Mouse (Mus musculus) heart, embryonic 13.5 days (tissue): ENCODE data around the gene Stub1. TPM values are rescaled to one million over a fixed set of nuclear protein-coding genes. Genes with fewer than 3 reads are reported as not detected.

Experiments used
- ATAC-seq: fragments of 200-750 bp; cut with Nextera tagmentation; 2 replicates; pipeline ENCODE4 v1.8.0; 2017; ENCODE audit warnings: moderate TSS enrichment; ENCODE audit not compliant: insufficient number of reproducible peaks, low FRiP score, low TSS enrichment; ENCODE audit errors: extremely low read depth
- H3K27ac ChIP-seq: fragments of 300-500 bp; sonication (generic); replicated peaks from 2 replicates; pipeline ENCODE4 v1.5.1; 2015; ENCODE audit warnings: moderate library complexity, mild to moderate bottlenecking, inconsistent platforms
- H3K27me3 ChIP-seq: fragments of 300-500 bp; sonication (generic); replicated peaks from 2 replicates; pipeline ENCODE4 v1.6.1; 2015; ENCODE audit warnings: mild to moderate bottlenecking, inconsistent platforms
- H3K36me3 ChIP-seq: fragments of 300-500 bp; sonication (generic); 2 replicates; pipeline ENCODE4 v1.6.1; 2015; ENCODE audit warnings: mild to moderate bottlenecking, inconsistent platforms
- H3K4me1 ChIP-seq: fragments of 300-500 bp; sonication (generic); 2 replicates; pipeline ENCODE4 v1.6.1; 2015; ENCODE audit warnings: inconsistent platforms
- H3K4me2 ChIP-seq: fragments of 300-500 bp; sonication (generic); 2 replicates; pipeline ENCODE4 v1.6.1; 2015; ENCODE audit warnings: inconsistent platforms, mild to moderate bottlenecking, moderate library complexity
- H3K4me3 ChIP-seq: fragments of 300-500 bp; sonication (generic); 2 replicates; pipeline ENCODE4 v1.5.1; 2015; ENCODE audit warnings: moderate library complexity, mild to moderate bottlenecking, inconsistent platforms
- H3K9ac ChIP-seq: fragments of 300-500 bp; sonication (generic); 2 replicates; pipeline ENCODE4 v1.6.1; 2015; ENCODE audit warnings: inconsistent platforms, mild to moderate bottlenecking, moderate library complexity
- H3K9me3 ChIP-seq: fragments of 300-500 bp; sonication (generic); 2 replicates; pipeline ENCODE4 v1.6.1; 2016; ENCODE audit warnings: inconsistent platforms
- WGBS: fragments of 180-500 bp; shearing (Covaris S2); methylation state at CpG from one replicate; pipeline ENCODE4 v1.1.7; 2015; ENCODE audit warnings: mixed read lengths; 5-methylcytosine and 5-hydroxymethylcytosine counted together
- polyA plus RNA-seq: library from polyadenylated mRNA; unstranded; fragments of >200 nt; fragmentation: Nextera tagmentation; extraction: Ambion mirVana; gene quantifications from 2 replicates; pipeline ENCODE4 v1.2.1, GENCODE M21; 2015

The Stub1 gene
- polyA plus RNA-seq, 1 experiment from 2014 or later = 287 TPM

GRCm38 (mm10) chr17:25828712-25829557 is 4.3 kb downstream of the Stub1 start, which contains the start of gene Jmjd8:
Gene Jmjd8, plus strand, starts transcription at chr17:25828867.
- Histone ChIP-seq H3K4me3 (peak within 1 kb of the TSS; percentile 74), H3K27me3 (no peaks in the 10 kb centered on the region), H3K9ac (peak within 1 kb of the TSS; percentile 89), H3K4me2 (peak within 1 kb of the TSS; percentile 91), H3K4me1 (peaks cover 58% of the 10 kb centered on the region), H3K36me3 (peaks cover 55% of the 10 kb centered on the region), H3K27ac (peak within 1 kb of the TSS; percentile 93), H3K9me3 (no peaks in the 10 kb centered on the region)
- 1% methylated on average over 32 of the region's 32 CpGs for WGBS
- no peak for ATAC-seq

GRCm38 (mm10) chr17:25828223-25828594 is 5.0 kb downstream of the Stub1 start:
- H3K9ac ChIP-seq = peak overlapping the region; percentile 89
- peak overlapping the region; percentile 93 for H3K27ac ChIP-seq
- peak overlapping the region; percentile 91 for H3K4me2 ChIP-seq
- peaks cover 57% of the 10 kb centered on the region for H3K4me1 ChIP-seq
- H3K9me3 ChIP-seq = no peaks in the 10 kb centered on the region
- H3K36me3 ChIP-seq = peaks cover 55% of the 10 kb centered on the region
- 75% methylated on average over 8 of the region's 8 CpGs for WGBS
- peak overlapping the region; percentile 74 for H3K4me3 ChIP-seq
- ATAC-seq = no peak
- no peaks in the 10 kb centered on the region for H3K27me3 ChIP-seq

- Histone ChIP-seq H3K9ac (no peak overlapping the region), H3K4me1 (peaks cover 60% of the 10 kb centered on the region), H3K4me3 (no peak overlapping the region; the same call in 1 of the 2 replicates), H3K27ac (no peak overlapping the region), H3K9me3 (no peaks in the 10 kb centered on the region), H3K36me3 (peaks cover 55% of the 10 kb centered on the region), H3K4me2 (no peak overlapping the region), H3K27me3 (peaks cover 2% of the 10 kb centered on the region)
- no peak for ATAC-seq
- 91% methylated on average over 22 of the region's 22 CpGs for WGBS
Observed at GRCm38 (mm10) chr17:25827546-25828222, 5.5 kb downstream of the Stub1 start.

GRCm38 (mm10) chr17:25827011-25827410 is 6.2 kb downstream of the Stub1 start:
- Histone ChIP-seq H3K9me3 (no peaks in the 10 kb centered on the region), H3K36me3 (peaks cover 55% of the 10 kb centered on the region), H3K27ac (no peak overlapping the region), H3K4me1 (peaks cover 57% of the 10 kb centered on the region), H3K4me3 (no peak overlapping the region), H3K9ac (no peak overlapping the region), H3K27me3 (peaks cover 9% of the 10 kb centered on the region), H3K4me2 (no peak overlapping the region)
- WGBS = 90% methylated on average over 13 of the region's 13 CpGs
- no peak for ATAC-seq

GRCm38 (mm10) chr17:25825984-25826570 is 7.1 kb downstream of the Stub1 start:
- Histone ChIP-seq H3K4me1 (peaks cover 48% of the 10 kb centered on the region), H3K27me3 (peaks cover 18% of the 10 kb centered on the region), H3K36me3 (peaks cover 47% of the 10 kb centered on the region), H3K9me3 (no peaks in the 10 kb centered on the region), H3K27ac (no peak overlapping the region), H3K4me2 (no peak overlapping the region), H3K9ac (no peak overlapping the region), H3K4me3 (no peak overlapping the region)
- no peak for ATAC-seq
- 93% methylated on average over 27 of the region's 27 CpGs for WGBS

GRCm38 (mm10) chr17:25825311-25825710 is 7.9 kb downstream of the Stub1 start:
- Histone ChIP-seq H3K4me2 (0 out of 2 replicates have a peak overlapping the region, but pooled peaks have one; percentile 95), H3K9ac (no peak overlapping the region), H3K4me1 (peaks cover 40% of the 10 kb centered on the region), H3K27me3 (peaks cover 26% of the 10 kb centered on the region), H3K4me3 (no peak overlapping the region), H3K27ac (no peak overlapping the region), H3K9me3 (no peaks in the 10 kb centered on the region), H3K36me3 (peaks cover 39% of the 10 kb centered on the region)
- no peak for ATAC-seq
- 84% methylated on average over 6 of the region's 6 CpGs for WGBS

- Histone ChIP-seq H3K27ac (no peak overlapping the region), H3K4me2 (peak overlapping the region; percentile 95), H3K4me3 (peak overlapping the region; percentile 69), H3K9me3 (no peaks in the 10 kb centered on the region), H3K9ac (peak overlapping the region; percentile 85), H3K4me1 (peaks cover 33% of the 10 kb centered on the region), H3K36me3 (peaks cover 32% of the 10 kb centered on the region), H3K27me3 (peaks cover 34% of the 10 kb centered on the region)
- no peak for ATAC-seq
- 66% methylated on average over 16 of the region's 17 CpGs for WGBS
Observed at GRCm38 (mm10) chr17:25824362-25825142, 8.7 kb downstream of the Stub1 start.

GRCm38 (mm10) chr17:25823452-25823851 is 9.8 kb downstream of the Stub1 start, which contains the start of gene Wdr24:
Gene Wdr24, plus strand, starts transcription at chr17:25823627.
- peak within 1 kb of the TSS; percentile 33; the same call in 1 of the 2 replicates for H3K27ac ChIP-seq
- H3K27me3 ChIP-seq = peaks cover 45% of the 10 kb centered on the region
- no peak for ATAC-seq

GRCm38 (mm10) chr17:25818851-25819780 is 14.1 kb downstream of the Stub1 start:
- Histone ChIP-seq H3K27ac (no peak overlapping the region), H3K4me1 (peaks cover 7% of the 10 kb centered on the region), H3K4me3 (peak overlapping the region; percentile 20), H3K4me2 (peak overlapping the region; percentile 28; the same call in 1 of the 2 replicates), H3K9ac (no peak overlapping the region; the same call in 1 of the 2 replicates), H3K27me3 (peaks cover 88% of the 10 kb centered on the region), H3K36me3 (no peaks in the 10 kb centered on the region), H3K9me3 (no peaks in the 10 kb centered on the region)
- WGBS = 6% methylated on average over 46 of the region's 46 CpGs
- no peak for ATAC-seq

More at GRCm38 (mm10) chr17:25823452-25823851, 9.8 kb downstream of the Stub1 start, which contains the start of gene Wdr24:
- peak within 1 kb of the TSS; percentile 95 for H3K4me2 ChIP-seq
- peak within 1 kb of the TSS; percentile 85 for H3K9ac ChIP-seq
- no peaks in the 10 kb centered on the region for H3K9me3 ChIP-seq
- peaks cover 32% of the 10 kb centered on the region for H3K36me3 ChIP-seq
- H3K4me3 ChIP-seq = peak within 1 kb of the TSS; percentile 69
- H3K4me1 ChIP-seq = peaks cover 25% of the 10 kb centered on the region
- under 1% methylated on average over 18 of the region's 18 CpGs for WGBS

GRCm38 (mm10) chr17:25817662-25818061 is 15.5 kb downstream of the Stub1 start:
- H3K9me3 ChIP-seq = no peaks in the 10 kb centered on the region
- H3K27me3 ChIP-seq = peaks cover 98% of the 10 kb centered on the region
- ATAC-seq = no peak
- no peak overlapping the region for H3K4me3 ChIP-seq
- H3K27ac ChIP-seq = no peak overlapping the region
- 62% methylated on average over 11 of the region's 11 CpGs for WGBS
- no peak overlapping the region for H3K4me2 ChIP-seq
- no peak overlapping the region for H3K9ac ChIP-seq
- H3K4me1 ChIP-seq = peaks cover 5% of the 10 kb centered on the region
- no peaks in the 10 kb centered on the region for H3K36me3 ChIP-seq
